Mouse (Mus musculus) intestine, postnatal 0 days (tissue): ENCODE measurements around the gene Vmn1r188. TPM values are rescaled to one million over a fixed set of nuclear protein-coding genes. Genes with fewer than 3 reads are reported as not detected.
A peak's percentile ranks its signal among the peaks of the same experiment; 100 is the strongest.
"Not testable (repeated sequence)": the region's sequence is repeated elsewhere in the genome, so short reads cannot be mapped to it uniquely, and the experiment has no call there.

Experiments
- ATAC-seq: fragments of 200-750 bp; cut with Nextera tagmentation; 2 replicates; pipeline ENCODE4 v1.8.0; 2017; ENCODE audit warnings: mild to moderate bottlenecking, moderate TSS enrichment, moderate library complexity
- H3K27ac ChIP-seq: fragments of 300-500 bp; sonication (generic); 2 replicates; pipeline ENCODE4 v1.5.1; 2014; ENCODE audit warnings: mild to moderate bottlenecking, low read depth, low read length, moderate library complexity
- H3K27me3 ChIP-seq: fragments of 300-500 bp; sonication (generic); replicated peaks from 2 replicates; pipeline ENCODE4 v1.6.1; 2014; ENCODE audit warnings: low read length, mixed read lengths; ENCODE audit not compliant: control insufficient read depth, insufficient read depth
- H3K36me3 ChIP-seq: fragments of 300-500 bp; sonication (generic); 2 replicates; pipeline ENCODE4 v1.6.1; 2014; ENCODE audit warnings: mild to moderate bottlenecking, moderate library complexity; ENCODE audit not compliant: control insufficient read depth, insufficient read depth
- H3K4me1 ChIP-seq: fragments of 300-500 bp; sonication (generic); replicated peaks from 2 replicates; pipeline ENCODE4 v1.6.1; 2014; ENCODE audit warnings: antibody characterized with exemption, low read length, mixed read lengths; ENCODE audit not compliant: control insufficient read depth, insufficient read depth
- H3K4me2 ChIP-seq: fragments of 300-500 bp; sonication (generic); replicated peaks from 2 replicates; pipeline ENCODE4 v1.6.1; 2014; ENCODE audit warnings: low read depth, mild to moderate bottlenecking, moderate library complexity
- H3K4me3 ChIP-seq: fragments of 300-500 bp; sonication (generic); 2 replicates; pipeline ENCODE4 v1.5.1; 2014; ENCODE audit warnings: low read depth, low read length
- H3K9ac ChIP-seq: fragments of 300-500 bp; sonication (generic); 2 replicates; pipeline ENCODE4 v1.6.1; 2014; ENCODE audit warnings: mild to moderate bottlenecking, low read depth, low read length
- H3K9me3 ChIP-seq: fragments of 300-500 bp; sonication (generic); 2 replicates; pipeline ENCODE4 v1.6.1; 2016; ENCODE audit warnings: mixed run types; ENCODE audit not compliant: control insufficient read depth
- CTCF ChIP-seq: sonication (generic); IDR thresholded peaks from 2 replicates; pipeline ENCODE4 v1.5.1; 2016; ENCODE audit warnings: low read depth, mild to moderate bottlenecking, control low read depth, antibody characterized with exemption, moderate library complexity
- WGBS: fragments of 180-500 bp; shearing (Covaris S2); extraction: QIAGEN DNeasy Blood & Tissue Kit; methylation state at CpG from one replicate; pipeline ENCODE4 v1.1.7; 2014; 5-methylcytosine and 5-hydroxymethylcytosine counted together
- polyA plus RNA-seq: library from polyadenylated mRNA; unstranded; fragments of >200 nt; fragmentation: Nextera tagmentation; extraction: Ambion mirVana; gene quantifications from 2 replicates; pipeline ENCODE4 v1.2.1, GENCODE M21; 2015

Vmn1r188 gene
- polyA plus RNA-seq, 1 experiment from 2014 or later, result not detected

GRCm38 (mm10) chr13:22050591-22051522, 33.4 kb upstream of the Vmn1r188 start:
- TF ChIP-seq CTCF, result peak; percentile 93
- no peaks in the 10 kb centered on the region for H3K36me3 ChIP-seq
- H3K27me3 ChIP-seq, result no peaks in the 10 kb centered on the region
- WGBS, result under 1% methylated on average over 48 of the region's 52 CpGs
- peak overlapping the region; percentile 53 for H3K4me3 ChIP-seq
- no peaks in the 10 kb centered on the region for H3K9me3 ChIP-seq
- peak overlapping the region; percentile 67 for H3K4me2 ChIP-seq
- H3K27ac ChIP-seq, result peak overlapping the region; percentile 68
- peak; percentile 96 for ATAC-seq
- H3K4me1 ChIP-seq, result no peaks in the 10 kb centered on the region
- H3K9ac ChIP-seq, result peak overlapping the region; percentile 51

- no peaks in the 10 kb centered on the region for H3K4me1 ChIP-seq
- peak overlapping the region; percentile 67 for H3K4me2 ChIP-seq
- no peak for ATAC-seq
- H3K36me3 ChIP-seq, result no peaks in the 10 kb centered on the region
- H3K27me3 ChIP-seq, result no peaks in the 10 kb centered on the region
- WGBS, result 13% methylated on average over 5 of the region's 5 CpGs
- H3K27ac ChIP-seq, result peak overlapping the region; percentile 68; the same call in 1 of the 2 replicates
- no peaks in the 10 kb centered on the region for H3K9me3 ChIP-seq
- TF ChIP-seq CTCF, result no peak
- 0 out of 2 replicates have a peak overlapping the region, but pooled peaks have one; percentile 51 for H3K9ac ChIP-seq
- peak overlapping the region; percentile 53 for H3K4me3 ChIP-seq
These were observed 32.7 kb upstream of the Vmn1r188 start for GRCm38 (mm10) chr13:22051523-22051859.

- 95% methylated on average over 1 of the region's 1 CpGs for WGBS
- H3K4me3 ChIP-seq, result no peak overlapping the region
- H3K36me3 ChIP-seq, result no peaks in the 10 kb centered on the region
- ATAC-seq, result no peak
- H3K4me1 ChIP-seq, result no peaks in the 10 kb centered on the region
- H3K9ac ChIP-seq, result no peak overlapping the region
- H3K4me2 ChIP-seq, result no peak overlapping the region
- no peaks in the 10 kb centered on the region for H3K27me3 ChIP-seq
- TF ChIP-seq CTCF, result no peak
- H3K9me3 ChIP-seq, result no peaks in the 10 kb centered on the region
- no peak overlapping the region for H3K27ac ChIP-seq
These were observed 30.5 kb upstream of the Vmn1r188 start for GRCm38 (mm10) chr13:22053754-22054153.

- Histone ChIP-seq H3K27me3 (no peaks in the 10 kb centered on the region), H3K4me2 (no peak overlapping the region), H3K4me3 (no peak overlapping the region), H3K4me1 (no peaks in the 10 kb centered on the region), H3K27ac (no peak overlapping the region), H3K9ac (no peak overlapping the region), H3K36me3 (no peaks in the 10 kb centered on the region), H3K9me3 (no peaks in the 10 kb centered on the region)
- TF ChIP-seq CTCF, result no peak
- 80% methylated on average over 1 of the region's 1 CpGs for WGBS
- no peak for ATAC-seq
These were observed 22.8 kb upstream of the Vmn1r188 start for GRCm38 (mm10) chr13:22061422-22061821.

GRCm38 (mm10) chr13:22063468-22063867, 20.8 kb upstream of the Vmn1r188 start:
- no peak for TF ChIP-seq CTCF
- H3K4me3 ChIP-seq, result no peak overlapping the region
- no peak overlapping the region for H3K9ac ChIP-seq
- no peak overlapping the region for H3K4me2 ChIP-seq
- H3K4me1 ChIP-seq, result no peaks in the 10 kb centered on the region
- H3K36me3 ChIP-seq, result no peaks in the 10 kb centered on the region
- no peak overlapping the region for H3K27ac ChIP-seq
- WGBS, result 18% methylated on average over 1 of the region's 1 CpGs
- no peaks in the 10 kb centered on the region for H3K9me3 ChIP-seq
- no peaks in the 10 kb centered on the region for H3K27me3 ChIP-seq
- no peak for ATAC-seq

- not testable (repeated sequence) for H3K4me2 ChIP-seq, ATAC-seq, H3K9me3 ChIP-seq, H3K36me3 ChIP-seq, H3K27ac ChIP-seq, H3K9ac ChIP-seq, H3K4me1 ChIP-seq, H3K4me3 ChIP-seq, H3K27me3 ChIP-seq
- 92% methylated on average over 2 of the region's 2 CpGs for WGBS
These were observed 21.5 kb downstream of the Vmn1r188 start, which contains the start of gene Vmn1r189 for GRCm38 (mm10) chr13:22105724-22106123. TSS of gene Vmn1r189 (minus strand) at chr13:22105824.
